Mouse (Mus musculus) midbrain, embryonic 15.5 days (tissue): ENCODE data around the gene Il1rl1. TPM values are rescaled to one million over a fixed set of nuclear protein-coding genes. Genes with fewer than 3 reads are reported as not detected.

Source experiments
- ATAC-seq: fragments of 200-750 bp; cut with Nextera tagmentation; replicated peaks from 2 replicates; pipeline ENCODE4 v1.8.0; 2017; ENCODE audit warnings: moderate TSS enrichment
- H3K27ac ChIP-seq: fragments of 300-500 bp; sonication (generic); 2 replicates; pipeline ENCODE4 v1.5.1; 2015; ENCODE audit warnings: mild to moderate bottlenecking, inconsistent platforms
- H3K27me3 ChIP-seq: fragments of 300-500 bp; sonication (generic); replicated peaks from 2 replicates; pipeline ENCODE4 v1.6.1; 2015; ENCODE audit warnings: inconsistent platforms
- H3K36me3 ChIP-seq: fragments of 300-500 bp; sonication (generic); replicated peaks from 2 replicates; pipeline ENCODE4 v1.6.1; 2015; ENCODE audit warnings: inconsistent platforms
- H3K4me1 ChIP-seq: fragments of 300-500 bp; sonication (generic); 2 replicates; pipeline ENCODE4 v1.6.1; 2015; ENCODE audit warnings: inconsistent platforms
- H3K4me2 ChIP-seq: fragments of 300-500 bp; sonication (generic); 2 replicates; pipeline ENCODE4 v1.6.1; 2015; ENCODE audit warnings: inconsistent platforms, mild to moderate bottlenecking, moderate library complexity
- H3K4me3 ChIP-seq: fragments of 300-500 bp; sonication (generic); 2 replicates; pipeline ENCODE4 v1.5.1; 2015; ENCODE audit warnings: mild to moderate bottlenecking, inconsistent platforms
- H3K9ac ChIP-seq: fragments of 300-500 bp; sonication (generic); 2 replicates; pipeline ENCODE4 v1.6.1; 2015; ENCODE audit warnings: mild to moderate bottlenecking, inconsistent platforms
- H3K9me3 ChIP-seq: fragments of 300-500 bp; sonication (generic); 2 replicates; pipeline ENCODE4 v1.6.1; 2016; ENCODE audit warnings: inconsistent platforms
- WGBS: fragments of 180-500 bp; shearing (Covaris S2); methylation state at CpG from one replicate; pipeline ENCODE4 v1.1.7; 2015; ENCODE audit warnings: mixed read lengths; 5-methylcytosine and 5-hydroxymethylcytosine counted together
- polyA plus RNA-seq: library from polyadenylated mRNA; unstranded; fragments of >200 nt; fragmentation: Nextera tagmentation; extraction: Ambion mirVana; gene quantifications from 2 replicates; pipeline ENCODE4 v1.2.1, GENCODE M21; 2015

Il1rl1 gene
- polyA plus RNA-seq, 1 experiment from 2014 or later: 0.04 TPM

- Histone ChIP-seq H3K27me3 (no peaks in the 10 kb centered on the region), H3K4me1 (no peaks in the 10 kb centered on the region), H3K36me3 (no peaks in the 10 kb centered on the region), H3K4me2 (no peak within 1 kb of the TSS), H3K9me3 (no peaks in the 10 kb centered on the region), H3K9ac (no peak within 1 kb of the TSS), H3K27ac (no peak within 1 kb of the TSS), H3K4me3 (no peak within 1 kb of the TSS)
- 53% methylated on average over 20 of the region's 20 CpGs for WGBS
- ATAC-seq: no peak
Measured at GRCm38 (mm10) chr1:40465477-40466430, 36.4 kb downstream of the Il1rl1 start, which contains the start of gene Il18r1. Il18r1 (plus strand) TSS chr1:40465552.

GRCm38 (mm10) chr1:40467306-40467705, 37.9 kb downstream of the Il1rl1 start:
- 91% methylated on average over 4 of the region's 4 CpGs for WGBS
- Histone ChIP-seq H3K36me3 (no peaks in the 10 kb centered on the region), H3K27ac (no peak overlapping the region), H3K9ac (no peak overlapping the region), H3K4me1 (no peaks in the 10 kb centered on the region), H3K4me2 (no peak overlapping the region), H3K9me3 (no peaks in the 10 kb centered on the region), H3K27me3 (no peaks in the 10 kb centered on the region), H3K4me3 (no peak overlapping the region)
- no peak for ATAC-seq

GRCm38 (mm10) chr1:40468805-40469204, 39.4 kb downstream of the Il1rl1 start:
- Histone ChIP-seq H3K9ac (no peak overlapping the region), H3K4me2 (no peak overlapping the region), H3K9me3 (no peaks in the 10 kb centered on the region), H3K27ac (no peak overlapping the region), H3K27me3 (no peaks in the 10 kb centered on the region), H3K4me3 (no peak overlapping the region), H3K36me3 (no peaks in the 10 kb centered on the region), H3K4me1 (no peaks in the 10 kb centered on the region)
- ATAC-seq: no peak
- 82% methylated on average over 2 of the region's 2 CpGs for WGBS

GRCm38 (mm10) chr1:40469900-40470299, 40.5 kb downstream of the Il1rl1 start:
- Histone ChIP-seq H3K4me3 (no peak overlapping the region), H3K36me3 (no peaks in the 10 kb centered on the region), H3K4me2 (no peak overlapping the region), H3K27me3 (no peaks in the 10 kb centered on the region), H3K9me3 (no peaks in the 10 kb centered on the region), H3K27ac (no peak overlapping the region), H3K9ac (no peak overlapping the region), H3K4me1 (no peaks in the 10 kb centered on the region)
- no peak for ATAC-seq
- WGBS: 91% methylated on average over 12 of the region's 12 CpGs

GRCm38 (mm10) chr1:40472401-40472800, 43.0 kb downstream of the Il1rl1 start:
- H3K27me3 ChIP-seq: no peaks in the 10 kb centered on the region
- no peak for ATAC-seq
- no peak overlapping the region for H3K9ac ChIP-seq
- 97% methylated on average over 1 of the region's 1 CpGs for WGBS
- no peak overlapping the region for H3K4me2 ChIP-seq
- H3K9me3 ChIP-seq: no peaks in the 10 kb centered on the region
- no peak overlapping the region for H3K4me3 ChIP-seq
- no peaks in the 10 kb centered on the region for H3K36me3 ChIP-seq
- H3K27ac ChIP-seq: no peak overlapping the region
- no peaks in the 10 kb centered on the region for H3K4me1 ChIP-seq

- H3K27me3 ChIP-seq: no peaks in the 10 kb centered on the region
- no peak overlapping the region for H3K9ac ChIP-seq
- H3K27ac ChIP-seq: no peak overlapping the region
- H3K36me3 ChIP-seq: no peaks in the 10 kb centered on the region
- no peak overlapping the region for H3K4me2 ChIP-seq
- 83% methylated on average over 4 of the region's 4 CpGs for WGBS
- H3K4me1 ChIP-seq: no peaks in the 10 kb centered on the region
- no peak overlapping the region for H3K4me3 ChIP-seq
- ATAC-seq: no peak
- H3K9me3 ChIP-seq: no peaks in the 10 kb centered on the region
Measured at GRCm38 (mm10) chr1:40473640-40474039, 44.3 kb downstream of the Il1rl1 start.

GRCm38 (mm10) chr1:40474336-40474735, 45.0 kb downstream of the Il1rl1 start:
- no peaks in the 10 kb centered on the region for H3K4me1 ChIP-seq
- H3K4me2 ChIP-seq: no peak overlapping the region
- no peaks in the 10 kb centered on the region for H3K9me3 ChIP-seq
- WGBS: 91% methylated on average over 5 of the region's 5 CpGs
- no peak overlapping the region for H3K27ac ChIP-seq
- no peaks in the 10 kb centered on the region for H3K36me3 ChIP-seq
- no peak overlapping the region for H3K4me3 ChIP-seq
- no peaks in the 10 kb centered on the region for H3K27me3 ChIP-seq
- ATAC-seq: no peak
- H3K9ac ChIP-seq: no peak overlapping the region

GRCm38 (mm10) chr1:40475697-40476096, 46.3 kb downstream of the Il1rl1 start:
- no peak overlapping the region for H3K4me3 ChIP-seq
- 76% methylated on average over 3 of the region's 3 CpGs for WGBS
- ATAC-seq: no peak

GRCm38 (mm10) chr1:40476756-40477155, 47.4 kb downstream of the Il1rl1 start:
- H3K27ac ChIP-seq: no peak overlapping the region
- H3K4me3 ChIP-seq: no peak overlapping the region
- H3K4me2 ChIP-seq: no peak overlapping the region
- no peaks in the 10 kb centered on the region for H3K36me3 ChIP-seq
- H3K9ac ChIP-seq: no peak overlapping the region
- ATAC-seq: no peak
- 73% methylated on average over 4 of the region's 4 CpGs for WGBS
- H3K9me3 ChIP-seq: no peaks in the 10 kb centered on the region
- H3K4me1 ChIP-seq: no peaks in the 10 kb centered on the region
- no peaks in the 10 kb centered on the region for H3K27me3 ChIP-seq

More at GRCm38 (mm10) chr1:40475697-40476096, 46.3 kb downstream of the Il1rl1 start:
- Histone ChIP-seq H3K27me3 (no peaks in the 10 kb centered on the region), H3K9ac (no peak overlapping the region), H3K4me2 (no peak overlapping the region), H3K27ac (no peak overlapping the region), H3K36me3 (no peaks in the 10 kb centered on the region), H3K9me3 (no peaks in the 10 kb centered on the region), H3K4me1 (no peaks in the 10 kb centered on the region)

- Histone ChIP-seq H3K4me1 (no peaks in the 10 kb centered on the region), H3K36me3 (no peaks in the 10 kb centered on the region), H3K9me3 (no peaks in the 10 kb centered on the region), H3K27me3 (no peaks in the 10 kb centered on the region), H3K4me2 (no peak overlapping the region), H3K27ac (no peak overlapping the region), H3K9ac (no peak overlapping the region), H3K4me3 (no peak overlapping the region)
- no peak for ATAC-seq
- 91% methylated on average over 6 of the region's 6 CpGs for WGBS
Measured at GRCm38 (mm10) chr1:40479505-40479923, 50.1 kb downstream of the Il1rl1 start.

- Histone ChIP-seq H3K4me2 (no peak overlapping the region), H3K27me3 (no peaks in the 10 kb centered on the region), H3K9me3 (no peaks in the 10 kb centered on the region), H3K27ac (no peak overlapping the region), H3K9ac (no peak overlapping the region), H3K4me1 (no peaks in the 10 kb centered on the region), H3K4me3 (no peak overlapping the region), H3K36me3 (no peaks in the 10 kb centered on the region)
- WGBS: 94% methylated on average over 4 of the region's 4 CpGs
- ATAC-seq: no peak
Measured at GRCm38 (mm10) chr1:40494594-40494993, 65.2 kb downstream of the Il1rl1 start.

- ATAC-seq: no peak
- no peak overlapping the region for H3K4me3 ChIP-seq
- 89% methylated on average over 1 of the region's 1 CpGs for WGBS
Measured at GRCm38 (mm10) chr1:40499708-40500107, 70.3 kb downstream of the Il1rl1 start.

GRCm38 (mm10) chr1:40501126-40501525, 71.8 kb downstream of the Il1rl1 start:
- H3K4me1 ChIP-seq: no peaks in the 10 kb centered on the region
- H3K9me3 ChIP-seq: no peaks in the 10 kb centered on the region
- no peak for ATAC-seq
- H3K9ac ChIP-seq: no peak overlapping the region
- H3K27ac ChIP-seq: no peak overlapping the region
- no peaks in the 10 kb centered on the region for H3K36me3 ChIP-seq
- H3K27me3 ChIP-seq: no peaks in the 10 kb centered on the region
- 92% methylated on average over 4 of the region's 4 CpGs for WGBS
- no peak overlapping the region for H3K4me2 ChIP-seq
- no peak overlapping the region for H3K4me3 ChIP-seq

More at GRCm38 (mm10) chr1:40499708-40500107, 70.3 kb downstream of the Il1rl1 start:
- Histone ChIP-seq H3K27me3 (no peaks in the 10 kb centered on the region), H3K27ac (no peak overlapping the region), H3K9ac (no peak overlapping the region), H3K4me2 (no peak overlapping the region), H3K4me1 (no peaks in the 10 kb centered on the region), H3K9me3 (no peaks in the 10 kb centered on the region), H3K36me3 (no peaks in the 10 kb centered on the region)
